Mouse (Mus musculus) kidney, adult 2 months (tissue): ENCODE measurements around the gene Tsga13.
A peak's percentile ranks its signal among the peaks of the same experiment; 100 is the strongest.

Experiments used
- CTCF ChIP-seq: fragments of 200-500 bp; conservative IDR thresholded peaks from 2 replicates; pipeline ENCODE4 v1.5.1; 2011; ENCODE audit warnings: low read depth, mild to moderate bottlenecking, control low read depth, low read length, moderate library complexity, mixed read lengths; ENCODE audit not compliant: insufficient read depth, insufficient read length
- POLR2A ChIP-seq: fragments of 200-500 bp; IDR thresholded peaks from one replicate; pipeline ENCODE4 v1.6.1; 2011; ENCODE audit warnings: low read depth, low read length, control low read depth

DNA sequence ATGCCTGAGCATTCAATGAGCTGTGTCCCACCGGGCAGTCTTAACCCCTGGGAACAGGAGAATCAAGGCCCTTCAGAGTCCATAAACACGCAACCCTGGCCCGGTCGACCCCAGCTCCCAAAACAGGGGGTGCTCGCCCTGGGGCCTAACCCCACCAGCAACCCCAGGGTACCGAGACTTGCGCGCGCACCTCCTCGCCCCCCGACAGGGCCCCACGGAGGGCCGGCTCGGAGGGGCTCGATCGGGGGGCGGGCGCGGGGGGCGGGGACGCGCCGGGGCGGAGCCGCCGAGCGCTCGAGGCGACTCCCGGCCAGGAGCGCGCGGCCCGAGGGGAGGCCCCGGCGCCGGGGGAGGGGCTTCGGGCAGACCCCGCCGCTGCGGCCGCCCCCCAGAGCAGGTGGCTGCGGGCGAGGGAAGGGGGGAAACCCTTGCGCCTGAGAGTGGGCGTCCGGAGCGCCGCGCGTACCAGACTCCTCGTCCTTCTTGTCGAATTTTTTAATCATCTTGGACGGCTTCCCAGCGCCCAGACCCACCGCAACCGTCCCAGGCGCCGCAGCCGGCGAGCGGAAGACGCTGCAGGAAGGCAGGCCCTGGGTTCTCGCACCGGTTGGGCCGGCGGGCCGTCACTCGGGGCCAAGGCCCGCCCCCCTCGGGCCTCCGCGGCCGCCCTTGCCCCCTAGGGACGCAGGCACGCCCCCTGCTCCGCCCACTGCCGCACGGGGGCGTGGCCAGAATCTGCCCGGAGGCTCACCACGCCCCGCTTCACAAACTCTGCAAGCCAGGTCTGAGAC, 19.0 kb downstream of the Tsga13 start, which contains the start of gene Copg2:
- TF ChIP-seq POLR2A, result peak; percentile 39
- no peak for TF ChIP-seq CTCF
